Mouse (Mus musculus) lung, embryonic 14.5 days (tissue): ENCODE measurements around the gene Mthfd1. TPM values are rescaled to one million over a fixed set of nuclear protein-coding genes. Genes with fewer than 3 reads are reported as not detected.
A peak's percentile ranks its signal among the peaks of the same experiment; 100 is the strongest.

Experiments
- ATAC-seq: fragments of 200-750 bp; cut with Nextera tagmentation; 2 replicates; pipeline ENCODE4 v1.8.0; 2017; ENCODE audit warnings: mild to moderate bottlenecking, moderate TSS enrichment, moderate library complexity; ENCODE audit not compliant: insufficient read depth
- DNase-seq: peaks from one replicate; pipeline ENCODE4 v3.0.0-alpha.2; 2015
- H3K27ac ChIP-seq: fragments of 300-500 bp; sonication (generic); 2 replicates; pipeline ENCODE4 v1.5.1; 2014; ENCODE audit warnings: low read depth, mild to moderate bottlenecking, moderate library complexity
- H3K27me3 ChIP-seq: fragments of 300-500 bp; sonication (generic); 2 replicates; pipeline ENCODE4 v1.6.1; 2014; ENCODE audit warnings: low read length, control low read depth; ENCODE audit not compliant: insufficient read depth
- H3K36me3 ChIP-seq: fragments of 300-500 bp; sonication (generic); 2 replicates; pipeline ENCODE4 v1.6.1; 2014; ENCODE audit warnings: control low read depth; ENCODE audit not compliant: insufficient read depth
- H3K4me1 ChIP-seq: fragments of 300-500 bp; sonication (generic); 2 replicates; pipeline ENCODE4 v1.6.1; 2014; ENCODE audit warnings: antibody characterized with exemption, control low read depth; ENCODE audit not compliant: insufficient read depth
- H3K4me2 ChIP-seq: fragments of 300-500 bp; sonication (generic); 2 replicates; pipeline ENCODE4 v1.6.1; 2014; ENCODE audit warnings: mild to moderate bottlenecking
- H3K4me3 ChIP-seq: fragments of 300-500 bp; sonication (generic); 2 replicates; pipeline ENCODE4 v1.5.1; 2014; ENCODE audit warnings: low read depth, low read length
- H3K9ac ChIP-seq: fragments of 300-500 bp; sonication (generic); 2 replicates; pipeline ENCODE4 v1.6.1; 2014
- H3K9me3 ChIP-seq: fragments of 300-500 bp; sonication (generic); 2 replicates; pipeline ENCODE4 v1.6.1; 2016; ENCODE audit warnings: low read depth, low read length, control low read depth
- CTCF ChIP-seq: IDR thresholded peaks from 2 replicates; pipeline ENCODE4 v1.5.1; 2016; ENCODE audit warnings: antibody characterized with exemption, low read depth
- WGBS: fragments of 180-500 bp; shearing (Covaris S2); extraction: QIAGEN DNeasy Blood & Tissue Kit; methylation state at CpG from one replicate; pipeline ENCODE4 v1.1.7; 2014; 5-methylcytosine and 5-hydroxymethylcytosine counted together
- polyA plus RNA-seq: library from polyadenylated mRNA; unstranded; fragments of >200 nt; fragmentation: Nextera tagmentation; extraction: Ambion mirVana; gene quantifications from 2 replicates; pipeline ENCODE4 v1.2.1, GENCODE M21; 2014

The Mthfd1 gene
- polyA plus RNA-seq, 1 experiment from 2014 or later = 104 TPM

GRCm38 (mm10) chr12:76341080-76341479 is 86.0 kb downstream of the Mthfd1 start:
- no peaks in the 10 kb centered on the region for H3K4me1 ChIP-seq
- no peak overlapping the region for H3K27ac ChIP-seq
- no peak overlapping the region for H3K4me3 ChIP-seq
- peak; percentile 57; the same call in 1 of the 2 replicates for ATAC-seq
- no peak overlapping the region for H3K4me2 ChIP-seq
- H3K27me3 ChIP-seq = no peaks in the 10 kb centered on the region
- WGBS = 2% methylated on average over 4 of the region's 4 CpGs
- peak; percentile 92 for DNase-seq
- TF ChIP-seq CTCF = peak; percentile 77
- no peaks in the 10 kb centered on the region for H3K9me3 ChIP-seq
- no peak overlapping the region for H3K9ac ChIP-seq
- no peaks in the 10 kb centered on the region; the same call in 1 of the 2 replicates for H3K36me3 ChIP-seq

GRCm38 (mm10) chr12:76345759-76346455 is 90.8 kb downstream of the Mthfd1 start:
- Histone ChIP-seq H3K36me3 (peaks cover 31% of the 10 kb centered on the region), H3K4me1 (no peaks in the 10 kb centered on the region), H3K4me2 (no peak overlapping the region), H3K9me3 (no peaks in the 10 kb centered on the region), H3K4me3 (no peak overlapping the region), H3K27me3 (no peaks in the 10 kb centered on the region), H3K9ac (no peak overlapping the region), H3K27ac (no peak overlapping the region)
- peak; percentile 43 for TF ChIP-seq CTCF
- ATAC-seq (no peak), DNase-seq (peak; percentile 55)
- 66% methylated on average over 6 of the region's 6 CpGs for WGBS

- no peak overlapping the region for H3K9ac ChIP-seq
- H3K9me3 ChIP-seq = no peaks in the 10 kb centered on the region
- H3K27me3 ChIP-seq = no peaks in the 10 kb centered on the region
- H3K4me1 ChIP-seq = no peaks in the 10 kb centered on the region
- no peak overlapping the region for H3K4me2 ChIP-seq
- no peak overlapping the region for H3K4me3 ChIP-seq
- DNase-seq (no peak), ATAC-seq (no peak)
- peaks cover 47% of the 10 kb centered on the region for H3K36me3 ChIP-seq
- WGBS = 83% methylated on average over 8 of the region's 8 CpGs
- no peak for TF ChIP-seq CTCF
- no peak overlapping the region for H3K27ac ChIP-seq
These were observed 94.7 kb downstream of the Mthfd1 start for GRCm38 (mm10) chr12:76349680-76350220.

GRCm38 (mm10) chr12:76360868-76361267 is 105.8 kb downstream of the Mthfd1 start:
- TF ChIP-seq CTCF = no peak
- Histone ChIP-seq H3K4me2 (no peak overlapping the region), H3K27ac (no peak overlapping the region), H3K9me3 (no peaks in the 10 kb centered on the region), H3K36me3 (no peaks in the 10 kb centered on the region), H3K4me1 (no peaks in the 10 kb centered on the region; the same call in 1 of the 2 replicates), H3K4me3 (no peak overlapping the region), H3K9ac (no peak overlapping the region), H3K27me3 (no peaks in the 10 kb centered on the region)
- WGBS = 66% methylated on average over 1 of the region's 1 CpGs
- DNase-seq (no peak), ATAC-seq (no peak)

- H3K4me3 ChIP-seq = no peak overlapping the region
- no peak overlapping the region for H3K9ac ChIP-seq
- WGBS = 55% methylated on average over 9 of the region's 9 CpGs
- ATAC-seq (no peak), DNase-seq (no peak)
- no peaks in the 10 kb centered on the region for H3K9me3 ChIP-seq
- no peaks in the 10 kb centered on the region for H3K36me3 ChIP-seq
- no peak overlapping the region for H3K4me2 ChIP-seq
- no peaks in the 10 kb centered on the region; the same call in 1 of the 2 replicates for H3K4me1 ChIP-seq
- no peak overlapping the region for H3K27ac ChIP-seq
- H3K27me3 ChIP-seq = no peaks in the 10 kb centered on the region
- TF ChIP-seq CTCF = no peak
These were observed 106.6 kb downstream of the Mthfd1 start for GRCm38 (mm10) chr12:76361405-76362302.

- Histone ChIP-seq H3K9ac (no peak overlapping the region), H3K9me3 (no peaks in the 10 kb centered on the region), H3K4me2 (no peak overlapping the region), H3K4me3 (no peak overlapping the region), H3K27me3 (no peaks in the 10 kb centered on the region), H3K27ac (no peak overlapping the region), H3K36me3 (no peaks in the 10 kb centered on the region), H3K4me1 (no peaks in the 10 kb centered on the region; the same call in 1 of the 2 replicates)
- DNase-seq = no peak
- no peak for ATAC-seq
- TF ChIP-seq CTCF = no peak
- 68% methylated on average over 9 of the region's 9 CpGs for whole genome bisulfite sequencing
These were observed 107.2 kb downstream of the Mthfd1 start for GRCm38 (mm10) chr12:76362303-76362676.

- TF ChIP-seq CTCF = no peak
- H3K4me1 ChIP-seq = peaks cover 9% of the 10 kb centered on the region
- no peak overlapping the region for H3K9ac ChIP-seq
- no peak overlapping the region for H3K4me2 ChIP-seq
- no peak for DNase-seq
- H3K27ac ChIP-seq = no peak overlapping the region
- H3K9me3 ChIP-seq = no peaks in the 10 kb centered on the region
- no peak for ATAC-seq
- 81% methylated on average over 3 of the region's 3 CpGs for WGBS
- no peak overlapping the region for H3K4me3 ChIP-seq
- no peaks in the 10 kb centered on the region for H3K27me3 ChIP-seq
- H3K36me3 ChIP-seq = no peaks in the 10 kb centered on the region
These were observed 111.2 kb downstream of the Mthfd1 start for GRCm38 (mm10) chr12:76366276-76366675.
